Mouse (Mus musculus) liver, embryonic 11.5 days (tissue): Measurements from ENCODE around the gene Ank2. TPM values are rescaled to one million over a fixed set of nuclear protein-coding genes. Genes with fewer than 3 reads are reported as not detected.

ENCODE experiments used
- ATAC-seq: fragments of 200-750 bp; cut with Nextera tagmentation; replicated peaks from 2 replicates; pipeline ENCODE4 v1.8.0; 2017; ENCODE audit warnings: moderate number of reproducible peaks, mild to moderate bottlenecking, moderate TSS enrichment, moderate library complexity; ENCODE audit not compliant: low FRiP score
- DNase-seq: peaks from one replicate; pipeline ENCODE4 v3.0.0-alpha.2; 2017; ENCODE audit warnings: low spot score
- H3K27ac ChIP-seq: fragments of 300-500 bp; sonication (generic); 2 replicates; pipeline ENCODE4 v1.5.1; 2014; ENCODE audit warnings: mild to moderate bottlenecking, low read depth, low read length, control low read depth
- H3K27me3 ChIP-seq: fragments of 300-500 bp; sonication (generic); replicated peaks from 2 replicates; pipeline ENCODE4 v1.6.1; 2014; ENCODE audit warnings: low read length, mixed read lengths; ENCODE audit not compliant: control insufficient read depth, insufficient read depth
- H3K36me3 ChIP-seq: fragments of 300-500 bp; sonication (generic); 2 replicates; pipeline ENCODE4 v1.6.1; 2014; ENCODE audit warnings: mild to moderate bottlenecking, low read length, moderate library complexity, mixed read lengths; ENCODE audit not compliant: control insufficient read depth, insufficient read depth
- H3K4me1 ChIP-seq: fragments of 300-500 bp; sonication (generic); replicated peaks from 2 replicates; pipeline ENCODE4 v1.6.1; 2014; ENCODE audit warnings: low read length, mixed read lengths; ENCODE audit not compliant: control insufficient read depth, insufficient read depth
- H3K4me2 ChIP-seq: fragments of 300-500 bp; sonication (generic); 2 replicates; pipeline ENCODE4 v1.6.1; 2014; ENCODE audit warnings: mild to moderate bottlenecking, control low read depth, moderate library complexity
- H3K4me3 ChIP-seq: fragments of 300-500 bp; sonication (generic); 2 replicates; pipeline ENCODE4 v1.5.1; 2014; ENCODE audit warnings: low read depth, low read length, control low read depth
- H3K9ac ChIP-seq: fragments of 300-500 bp; sonication (generic); 2 replicates; pipeline ENCODE4 v1.6.1; 2014; ENCODE audit warnings: low read depth, low read length, control low read depth
- H3K9me3 ChIP-seq: fragments of 300-500 bp; sonication (generic); 2 replicates; pipeline ENCODE4 v1.6.1; 2016; ENCODE audit warnings: low read length, inconsistent platforms, mixed read lengths; ENCODE audit not compliant: control insufficient read depth
- WGBS: fragments of 180-500 bp; shearing (Covaris S2); extraction: QIAGEN DNeasy Blood & Tissue Kit; methylation state at CpG from one replicate; pipeline ENCODE4 v1.1.7; 2014; 5-methylcytosine and 5-hydroxymethylcytosine counted together
- polyA plus RNA-seq: library from polyadenylated mRNA; unstranded; fragments of >200 nt; fragmentation: Nextera tagmentation; extraction: Ambion mirVana; gene quantifications from 2 replicates; pipeline ENCODE4 v1.2.1, GENCODE M21; 2014

The Ank2 gene
- polyA plus RNA-seq, 1 experiment from 2014 or later, result 17.3 TPM

DNA sequence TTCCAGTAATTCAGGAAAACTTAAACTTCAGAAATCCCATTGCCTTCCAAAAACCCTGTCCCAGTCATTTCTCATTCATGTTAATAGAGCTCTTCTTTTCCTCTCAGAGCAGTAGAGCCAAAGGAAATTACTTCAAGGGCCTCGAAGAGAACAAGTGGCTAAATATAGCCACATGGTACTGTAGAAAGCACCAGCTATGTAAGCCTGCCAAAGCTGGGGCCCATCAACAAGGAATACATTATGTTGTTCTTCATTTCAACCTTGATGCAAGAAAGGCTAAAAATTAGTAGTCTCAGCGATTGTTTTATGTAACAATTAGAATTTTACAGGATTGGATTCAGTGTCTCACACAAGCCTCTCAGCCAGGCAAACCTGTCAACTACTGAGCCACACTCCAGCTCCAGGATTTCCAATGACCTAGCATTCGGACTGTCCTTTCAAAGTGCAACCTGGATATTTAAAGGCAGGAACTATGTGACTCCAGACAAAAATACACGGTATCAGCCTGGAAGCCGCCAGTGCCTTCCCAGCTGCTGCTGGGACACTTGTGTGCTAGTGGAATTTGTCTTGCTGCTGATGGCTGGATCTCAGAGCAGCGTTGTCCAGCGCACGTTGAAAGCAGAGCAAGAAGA, 26.2 kb upstream of the Ank2 start:
- Histone ChIP-seq H3K4me3 (no peak overlapping the region), H3K9me3 (no peaks in the 10 kb centered on the region), H3K4me2 (no peak overlapping the region), H3K4me1 (no peaks in the 10 kb centered on the region), H3K27me3 (no peaks in the 10 kb centered on the region), H3K36me3 (no peaks in the 10 kb centered on the region), H3K9ac (no peak overlapping the region), H3K27ac (no peak overlapping the region)
- ATAC-seq (no peak), DNase-seq (no peak)
- 69% methylated on average over 8 of the region's 8 CpGs for WGBS

DNA sequence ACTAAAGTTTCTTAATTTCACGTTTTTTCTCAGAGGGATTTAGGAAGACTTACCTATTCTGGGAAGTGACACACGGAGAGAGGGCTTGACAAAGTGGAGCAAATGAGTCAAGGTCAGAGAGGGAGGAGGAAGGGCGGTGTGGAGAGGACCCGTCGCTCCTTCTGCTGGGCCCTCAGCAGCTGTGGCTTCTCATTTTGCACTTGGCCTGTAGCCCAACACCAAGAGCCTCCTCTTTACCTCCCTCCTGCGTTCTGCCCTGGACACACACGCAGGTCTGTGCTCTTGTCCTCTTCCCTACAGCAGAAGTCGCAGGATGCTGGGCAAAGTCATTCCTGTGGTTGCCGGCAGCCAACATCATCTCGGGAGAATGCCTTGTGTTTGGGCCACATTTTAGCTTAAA, 22.0 kb upstream of the Ank2 start:
- H3K4me1 ChIP-seq, result no peaks in the 10 kb centered on the region
- no peak overlapping the region for H3K9ac ChIP-seq
- no peaks in the 10 kb centered on the region for H3K36me3 ChIP-seq
- WGBS, result 79% methylated on average over 10 of the region's 10 CpGs
- no peaks in the 10 kb centered on the region for H3K9me3 ChIP-seq
- H3K27me3 ChIP-seq, result no peaks in the 10 kb centered on the region
- ATAC-seq (no peak), DNase-seq (no peak)
- H3K4me3 ChIP-seq, result no peak overlapping the region
- H3K4me2 ChIP-seq, result no peak overlapping the region
- H3K27ac ChIP-seq, result no peak overlapping the region

DNA sequence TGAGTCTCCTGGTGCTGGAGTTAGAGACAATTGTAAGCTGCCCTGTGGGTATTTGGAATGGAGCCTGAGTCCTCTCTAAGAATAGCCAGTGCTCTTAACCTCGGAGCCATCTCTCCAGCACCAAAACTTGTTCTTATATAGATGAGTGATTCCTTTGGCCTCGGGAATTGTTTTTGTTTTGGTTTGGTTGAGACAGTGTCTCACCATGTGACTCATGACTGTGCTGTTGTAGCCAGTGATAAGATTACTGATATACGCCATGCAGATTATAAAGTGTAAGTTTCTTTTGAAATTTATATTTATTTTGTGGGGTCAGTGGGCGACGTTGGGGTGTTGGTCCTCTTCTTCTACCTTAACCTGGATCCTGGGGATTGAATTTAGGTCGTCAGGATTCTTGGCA, 21.1 kb upstream of the Ank2 start:
- H3K27me3 ChIP-seq, result no peaks in the 10 kb centered on the region
- H3K4me1 ChIP-seq, result no peaks in the 10 kb centered on the region
- no peak overlapping the region for H3K4me2 ChIP-seq
- ATAC-seq, result no peak
- no peak overlapping the region for H3K9ac ChIP-seq
- H3K36me3 ChIP-seq, result no peaks in the 10 kb centered on the region
- 74% methylated on average over 6 of the region's 6 CpGs for WGBS
- H3K4me3 ChIP-seq, result no peak overlapping the region
- H3K27ac ChIP-seq, result no peak overlapping the region
- DNase-seq, result no peak
- H3K9me3 ChIP-seq, result no peaks in the 10 kb centered on the region

DNA sequence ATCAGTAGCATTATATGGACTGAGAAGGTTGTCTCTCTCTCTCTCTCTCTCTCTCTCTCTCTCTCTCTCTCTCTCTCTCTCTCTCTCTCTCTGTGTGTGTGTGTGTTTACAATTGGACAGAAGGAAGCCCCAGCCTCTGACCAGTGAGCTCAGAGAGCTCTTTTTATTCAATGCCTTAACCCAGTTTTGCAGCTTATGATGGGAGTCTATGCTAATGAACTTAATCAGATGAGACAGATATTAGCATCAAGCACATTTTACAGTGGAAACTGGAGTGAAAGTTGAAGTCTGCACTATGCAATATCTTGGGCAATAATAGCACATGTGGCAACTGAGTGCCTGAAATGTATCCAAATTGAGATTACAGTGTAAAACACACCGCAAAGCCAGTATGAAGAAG, 16.1 kb upstream of the Ank2 start:
- no peaks in the 10 kb centered on the region for H3K4me1 ChIP-seq
- no peak overlapping the region for H3K4me3 ChIP-seq
- H3K36me3 ChIP-seq, result no peaks in the 10 kb centered on the region
- no peak for ATAC-seq
- no peak for DNase-seq
- H3K9me3 ChIP-seq, result no peaks in the 10 kb centered on the region
- no peak overlapping the region for H3K4me2 ChIP-seq
- WGBS, result 81% methylated on average over 1 of the region's 1 CpGs
- H3K9ac ChIP-seq, result no peak overlapping the region
- no peak overlapping the region for H3K27ac ChIP-seq
- no peaks in the 10 kb centered on the region for H3K27me3 ChIP-seq

DNA sequence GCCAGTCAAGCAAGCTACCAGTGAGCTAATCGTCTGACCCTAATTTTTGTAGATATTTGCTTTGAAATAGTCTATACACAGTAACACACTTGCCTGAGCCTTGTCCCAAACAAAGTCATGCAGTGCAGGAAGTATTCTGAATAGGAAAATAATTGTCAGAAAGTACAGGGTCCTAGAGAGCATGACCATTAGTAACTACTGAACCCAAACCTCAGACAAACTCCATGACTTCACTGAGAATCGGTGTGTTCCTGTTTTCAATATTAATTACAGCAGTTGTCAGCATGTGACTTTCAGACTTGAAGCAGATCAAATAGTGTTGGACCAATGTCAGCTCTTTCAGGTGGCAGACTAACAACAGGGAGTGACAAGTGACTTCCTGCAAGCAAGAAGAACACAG, 14.5 kb upstream of the Ank2 start:
- no peak overlapping the region for H3K4me3 ChIP-seq
- H3K4me1 ChIP-seq, result no peaks in the 10 kb centered on the region
- H3K9ac ChIP-seq, result no peak overlapping the region
- no peaks in the 10 kb centered on the region for H3K36me3 ChIP-seq
- no peaks in the 10 kb centered on the region for H3K27me3 ChIP-seq
- DNase-seq, result no peak
- H3K27ac ChIP-seq, result no peak overlapping the region
- WGBS, result 80% methylated on average over 2 of the region's 2 CpGs
- no peaks in the 10 kb centered on the region for H3K9me3 ChIP-seq
- no peak for ATAC-seq
- no peak overlapping the region for H3K4me2 ChIP-seq

DNA sequence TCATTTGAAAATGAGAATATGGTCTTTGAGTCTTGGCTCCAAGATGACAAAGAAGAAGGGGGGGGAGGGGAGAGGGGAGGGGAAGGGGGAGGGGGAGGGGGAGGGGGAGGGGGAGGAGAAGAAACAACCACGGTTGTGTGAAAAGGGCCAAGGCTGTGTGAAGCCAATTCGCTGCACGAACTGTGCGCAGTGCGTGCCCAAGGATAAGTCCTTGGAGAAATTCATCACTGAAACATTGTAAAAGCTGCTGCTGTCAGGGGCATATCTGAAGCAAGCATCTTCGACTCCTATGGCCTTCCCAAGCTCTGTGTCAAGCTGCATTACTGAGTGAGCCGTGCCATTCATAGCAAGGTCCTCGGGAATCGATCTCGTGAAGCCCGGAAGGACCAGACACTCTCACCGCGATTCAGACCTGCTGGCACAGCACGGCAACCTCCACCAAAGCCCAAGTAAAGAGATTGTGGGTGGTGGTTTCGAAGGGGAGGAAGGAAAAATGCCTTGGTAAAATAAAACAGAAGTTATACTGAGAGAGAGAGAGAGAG, 13.7 kb upstream of the Ank2 start:
- H3K9me3 ChIP-seq, result no peaks in the 10 kb centered on the region
- no peak overlapping the region for H3K27ac ChIP-seq
- H3K4me2 ChIP-seq, result no peak overlapping the region
- no peaks in the 10 kb centered on the region for H3K36me3 ChIP-seq
- ATAC-seq, result no peak
- H3K27me3 ChIP-seq, result no peaks in the 10 kb centered on the region
- no peak for DNase-seq
- WGBS, result 69% methylated on average over 15 of the region's 15 CpGs
- no peaks in the 10 kb centered on the region for H3K4me1 ChIP-seq
- no peak overlapping the region for H3K4me3 ChIP-seq
- H3K9ac ChIP-seq, result no peak overlapping the region

DNA sequence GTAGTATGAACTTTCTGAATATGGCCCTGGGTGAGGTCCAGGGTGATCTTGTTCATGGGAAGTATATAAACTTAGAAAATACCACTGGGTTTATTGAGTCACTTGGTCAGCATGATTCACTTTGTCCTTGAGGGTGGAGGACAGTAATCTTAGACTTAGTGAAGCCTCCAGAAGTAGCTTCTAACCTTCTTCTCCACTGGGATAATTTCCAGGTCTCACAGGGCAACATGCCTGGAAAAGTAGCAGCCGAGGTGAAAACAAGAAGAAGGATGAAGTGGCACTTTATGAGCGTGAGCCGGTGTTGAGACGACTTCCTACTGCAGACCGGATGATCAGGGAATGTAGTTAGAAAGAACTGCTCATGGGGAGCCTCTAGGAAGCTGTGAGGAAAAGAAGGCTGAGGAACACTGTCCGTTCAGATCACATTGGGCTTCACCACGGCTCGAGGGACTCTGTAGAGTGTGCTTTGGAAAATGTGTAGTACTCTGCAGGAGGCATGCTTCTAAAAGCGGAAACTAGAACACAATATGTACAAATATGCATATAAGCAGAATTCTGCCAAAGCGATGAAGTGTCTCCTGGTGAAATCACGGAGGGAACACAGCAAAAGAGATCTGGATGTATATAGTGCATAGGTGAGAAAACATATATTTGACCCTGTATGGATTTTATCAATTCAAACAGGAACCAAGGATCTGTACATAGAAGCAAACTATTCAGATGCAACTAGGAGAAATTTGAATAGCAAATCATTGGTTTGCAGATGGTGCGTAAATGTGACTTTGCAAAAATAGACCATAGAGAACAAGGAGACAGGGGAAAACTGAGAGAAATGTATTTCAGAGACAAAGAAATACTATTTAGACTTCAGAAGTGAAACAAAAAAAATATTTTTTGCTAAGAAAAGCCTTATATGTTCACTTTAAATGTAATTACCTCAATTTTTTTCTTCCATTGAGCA, 12.9 kb upstream of the Ank2 start:
- no peaks in the 10 kb centered on the region for H3K27me3 ChIP-seq
- H3K9me3 ChIP-seq, result no peaks in the 10 kb centered on the region
- H3K4me1 ChIP-seq, result no peaks in the 10 kb centered on the region
- no peak overlapping the region for H3K9ac ChIP-seq
- 76% methylated on average over 12 of the region's 12 CpGs for WGBS
- no peak overlapping the region for H3K4me2 ChIP-seq
- no peak overlapping the region for H3K4me3 ChIP-seq
- no peak for DNase-seq
- H3K36me3 ChIP-seq, result no peaks in the 10 kb centered on the region
- ATAC-seq, result no peak
- no peak overlapping the region for H3K27ac ChIP-seq

DNA sequence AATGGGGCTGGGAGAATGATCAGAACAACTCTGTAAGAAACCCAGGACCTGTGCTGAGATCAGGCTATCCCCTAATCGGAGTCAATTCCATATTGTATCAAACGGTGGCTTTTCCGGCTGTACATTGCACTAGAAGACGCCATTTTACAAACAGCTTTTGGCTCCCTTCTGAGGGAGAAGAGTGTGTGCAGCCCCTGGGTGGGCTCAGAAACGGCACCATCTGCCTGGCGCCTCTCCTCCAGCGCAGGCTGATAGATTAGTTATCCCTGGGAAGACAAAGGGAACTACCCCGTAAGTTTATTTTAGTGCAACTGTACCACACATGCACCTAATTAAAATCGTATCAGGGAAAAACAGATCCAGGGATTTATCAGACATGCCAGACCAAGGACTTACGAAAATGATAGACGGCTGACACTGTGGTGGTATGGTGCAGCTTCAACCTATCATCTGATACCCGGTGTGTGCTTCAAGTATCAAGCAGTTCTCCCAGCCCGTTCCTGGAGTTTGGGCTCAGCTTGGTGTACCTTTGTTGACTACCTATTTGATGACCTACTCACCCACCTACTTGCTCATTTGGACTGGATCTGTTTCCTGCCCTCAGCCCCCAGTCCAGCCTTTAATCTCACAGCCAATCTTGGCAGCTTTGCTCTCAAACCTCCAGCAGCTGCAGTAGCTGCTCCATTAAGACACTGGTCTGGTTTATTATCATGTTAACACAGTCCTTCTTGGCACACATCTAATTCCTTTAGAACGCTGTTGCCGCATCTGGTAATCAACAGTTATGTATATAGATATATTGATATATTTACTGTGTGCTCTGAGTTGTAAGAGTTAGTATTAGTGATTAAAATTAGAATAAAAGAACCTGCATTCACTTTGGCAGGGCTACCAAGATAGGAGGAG, 9.0 kb upstream of the Ank2 start:
- Histone ChIP-seq H3K9me3 (no peaks in the 10 kb centered on the region), H3K27me3 (no peaks in the 10 kb centered on the region), H3K36me3 (no peaks in the 10 kb centered on the region), H3K27ac (no peak overlapping the region), H3K9ac (no peak overlapping the region), H3K4me3 (no peak overlapping the region), H3K4me2 (no peak overlapping the region), H3K4me1 (no peaks in the 10 kb centered on the region)
- ATAC-seq (peak; percentile 68), DNase-seq (no peak)
- 67% methylated on average over 15 of the region's 15 CpGs for WGBS
